Mouse (Mus musculus) cerebellum, adult 9-11 months (tissue): ENCODE results near the gene Olfr577.

Experiments used
- DNase-seq: peaks from one replicate; pipeline ENCODE4 v3.0.0; 2022

Olfr577 gene

DNA sequence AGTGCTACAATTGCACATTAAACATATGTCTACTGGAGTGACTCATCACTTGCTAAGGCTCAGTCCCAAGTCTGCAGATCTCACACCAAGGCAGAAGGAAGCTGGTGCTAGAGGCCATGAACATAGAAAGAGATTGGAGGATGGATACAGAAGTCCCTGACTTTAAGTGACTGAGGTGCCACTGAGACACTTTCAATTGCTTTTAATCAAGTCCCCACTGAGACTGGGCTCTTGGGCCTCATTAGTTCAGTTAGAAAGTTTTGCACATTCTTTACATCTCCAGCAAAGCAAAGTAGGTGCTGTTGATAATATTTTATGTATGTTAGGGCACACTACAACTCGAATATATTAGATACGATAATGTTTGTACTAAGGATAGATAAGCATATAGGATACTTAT, at the start of gene Olfr577:
Gene Olfr577 (minus strand): TSS at position 101 of the 400 bp plus-strand sequence.
- DNase-seq: no peak

DNA sequence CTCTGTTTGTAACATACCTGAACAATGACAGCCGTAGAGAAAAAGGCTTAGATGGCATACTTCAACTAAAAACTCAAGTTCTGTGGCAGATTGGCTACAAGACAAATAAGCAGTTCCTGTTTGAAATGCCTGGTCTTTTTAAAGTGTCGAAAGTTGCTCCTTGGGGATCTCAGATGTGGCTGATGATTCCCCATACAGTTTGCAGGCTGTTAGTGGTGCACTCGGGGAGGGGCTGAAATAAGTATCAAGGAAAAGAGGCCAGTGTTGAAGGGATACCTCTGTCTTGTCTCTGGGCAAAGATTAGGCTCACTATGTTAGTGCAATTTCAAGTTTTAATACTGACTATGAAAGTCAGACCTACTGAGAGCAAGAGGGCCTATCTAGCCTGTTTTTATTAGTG, 13.5 kb upstream of the Olfr577 start, which contains the start of gene Olfr578:
Gene Olfr578 (minus strand): TSS at position 101 of the 400 bp plus-strand sequence.
- no peak for DNase-seq

DNA sequence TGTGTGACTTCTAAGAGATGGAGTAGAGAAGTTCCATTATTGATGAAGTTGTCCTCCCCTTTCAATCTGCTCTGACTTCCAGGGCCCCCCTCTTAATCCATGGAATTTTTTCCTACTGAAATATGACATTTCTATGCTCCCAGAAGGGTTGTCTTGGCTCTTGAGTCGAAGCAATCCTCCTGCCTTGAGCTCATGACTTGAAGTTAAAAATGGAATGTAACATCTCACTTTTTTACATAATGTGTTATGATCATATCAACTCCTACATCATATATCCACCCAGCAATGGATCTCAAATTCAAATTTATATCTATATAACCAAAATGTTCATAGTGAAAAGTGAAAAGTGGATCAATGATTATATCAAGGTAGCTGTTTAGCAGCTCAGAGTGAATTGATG, 1.3 kb downstream of the Olfr577 start:
- no peak for DNase-seq

DNA sequence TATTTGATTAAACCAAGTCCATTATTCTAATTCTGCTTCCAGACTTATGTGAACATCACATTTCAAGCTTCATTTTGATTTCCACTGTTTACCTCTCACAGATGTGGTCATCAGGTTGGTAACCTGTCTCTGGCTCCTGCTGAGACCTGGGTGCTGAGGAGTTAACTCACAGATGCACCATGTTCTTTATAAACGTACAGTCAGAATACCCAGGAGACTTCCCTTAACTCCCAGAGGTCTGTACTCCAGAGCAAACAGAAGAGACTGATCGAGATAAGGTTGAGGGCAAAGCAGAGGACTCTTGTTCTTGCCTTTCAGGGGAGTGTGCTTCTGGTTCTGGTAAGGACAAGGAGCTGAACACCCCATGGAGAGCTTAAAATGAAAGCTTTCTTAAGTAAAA, 13.4 kb downstream of the Olfr577 start, which contains the start of gene Olfr576:
Gene Olfr576 (plus strand): TSS at position 301 of the 400 bp plus-strand sequence.
- DNase-seq: no peak

DNA sequence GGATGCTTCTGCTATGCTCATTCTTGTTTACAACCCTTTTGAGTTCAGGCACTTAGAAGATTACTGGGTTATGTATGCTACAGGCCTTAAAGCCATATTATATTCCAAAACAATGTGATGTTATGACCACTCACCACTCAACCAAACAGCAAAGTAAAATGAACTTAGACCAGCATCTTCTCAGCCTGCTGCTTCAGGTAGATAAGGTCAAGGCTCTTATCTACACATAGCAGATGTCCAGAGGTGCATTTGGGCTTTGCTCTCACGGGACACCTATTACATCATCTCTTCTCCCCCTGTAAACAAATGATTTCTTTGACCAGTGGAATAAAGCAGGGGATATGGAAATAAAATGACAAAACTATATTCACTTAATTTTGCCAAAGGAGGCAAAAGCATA, 17.1 kb downstream of the Olfr577 start, which contains the start of gene Olfr575:
Gene Olfr575 (minus strand): TSS at position 183 of the 400 bp plus-strand sequence.
- no peak for DNase-seq

DNA sequence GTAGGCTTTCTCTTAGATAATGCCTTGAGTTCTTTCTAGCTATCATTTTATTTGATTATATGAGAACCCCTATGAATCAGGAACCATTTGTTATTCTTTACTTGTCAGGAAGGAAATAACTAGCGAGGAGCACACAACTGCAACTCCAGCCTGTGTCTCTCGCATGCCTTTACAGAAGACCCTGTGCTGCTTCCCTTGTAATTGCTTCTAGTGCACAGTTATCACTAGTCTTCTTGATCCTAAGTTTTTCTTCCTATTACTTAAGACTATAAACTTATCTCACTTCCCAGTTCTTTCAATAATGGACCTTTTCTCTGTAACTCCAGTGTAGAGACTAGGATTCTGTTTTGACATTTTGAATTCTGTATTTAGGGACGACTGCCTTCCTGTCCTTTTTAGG, 17.6 kb downstream of the Olfr577 start:
- no peak for DNase-seq

DNA sequence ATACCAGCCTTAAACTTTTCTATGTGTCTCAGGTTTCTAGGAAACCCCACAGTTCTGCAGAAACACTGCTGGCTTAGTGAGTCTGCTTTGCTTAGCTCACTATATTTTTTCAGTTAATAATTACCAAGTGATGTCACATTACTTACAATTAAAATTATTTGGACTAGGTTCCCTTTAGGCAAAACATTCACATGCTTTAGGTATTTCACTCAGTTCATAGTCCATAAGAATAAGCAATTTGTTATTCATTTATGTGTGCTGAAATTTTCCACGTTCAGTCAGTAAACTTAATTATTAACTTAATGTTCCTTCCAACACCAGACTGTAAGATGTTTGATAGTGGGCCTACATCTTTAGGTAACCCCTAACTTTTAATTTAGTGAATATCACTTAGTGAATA, 25.0 kb downstream of the Olfr577 start:
- DNase-seq: no peak

DNA sequence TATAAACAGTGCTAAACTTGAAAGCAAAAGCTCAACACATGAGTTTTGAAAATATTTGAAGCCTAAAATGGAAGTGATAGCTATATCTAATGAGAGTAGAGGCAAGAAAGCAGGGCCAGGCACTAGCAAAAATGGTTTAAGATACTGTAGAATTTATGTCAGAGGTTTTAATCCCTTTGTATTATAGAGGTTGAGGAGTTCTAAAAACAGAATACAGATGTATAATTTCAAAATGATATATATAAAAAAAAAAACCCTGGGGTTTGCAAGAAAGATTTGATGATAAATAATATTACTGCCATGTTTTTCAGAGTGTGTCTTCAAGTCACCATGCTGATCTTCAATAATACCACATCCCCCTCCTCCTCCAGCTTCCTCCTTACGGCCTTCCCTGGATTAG, 27.6 kb downstream of the Olfr577 start, which contains the start of gene Olfr574:
Gene Olfr574 (plus strand): TSS at position 301 of the 400 bp plus-strand sequence.
- no peak for DNase-seq

DNA sequence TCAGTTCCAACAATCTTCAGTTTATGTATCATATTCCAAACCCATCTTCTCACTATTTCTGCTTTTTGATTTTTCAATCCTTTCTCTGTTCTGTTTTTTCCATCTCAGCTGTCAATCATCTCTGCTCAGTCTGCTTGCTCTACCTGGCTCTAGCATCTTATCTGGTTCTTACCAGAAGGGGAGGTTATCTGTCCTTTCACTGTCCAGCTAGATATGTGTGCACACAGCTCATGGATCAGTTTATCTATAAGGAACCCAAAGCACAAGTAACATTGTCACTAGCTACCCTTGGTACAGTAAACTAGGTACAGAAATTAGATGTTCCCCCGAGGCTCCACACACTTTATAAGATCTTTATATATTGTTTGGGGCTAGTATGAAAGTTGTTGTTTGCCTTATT, 32.3 kb downstream of the Olfr577 start:
- no peak for DNase-seq

DNA sequence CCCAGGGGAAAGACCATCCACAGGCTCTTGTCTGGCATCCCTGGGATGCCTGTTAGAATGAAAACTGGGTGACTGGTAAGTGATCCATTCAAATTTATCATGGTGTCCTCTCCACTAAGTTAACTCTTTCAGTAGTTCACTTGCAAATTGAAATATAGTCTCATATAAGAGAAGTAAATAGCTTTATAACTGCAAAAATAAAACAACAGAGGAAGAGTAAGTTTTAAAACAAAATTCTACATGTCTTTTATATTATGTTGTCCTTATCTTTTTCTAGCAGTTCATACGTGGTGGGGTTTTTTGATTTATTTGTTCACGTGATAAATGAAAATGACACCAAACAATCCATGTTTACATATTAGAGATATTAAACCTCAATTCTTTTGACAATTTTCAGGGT, 33.3 kb downstream of the Olfr577 start, which contains the start of gene Olfr573-ps1:
Gene Olfr573-ps1 (minus strand): TSS at position 101 of the 400 bp plus-strand sequence.
- DNase-seq: no peak

DNA sequence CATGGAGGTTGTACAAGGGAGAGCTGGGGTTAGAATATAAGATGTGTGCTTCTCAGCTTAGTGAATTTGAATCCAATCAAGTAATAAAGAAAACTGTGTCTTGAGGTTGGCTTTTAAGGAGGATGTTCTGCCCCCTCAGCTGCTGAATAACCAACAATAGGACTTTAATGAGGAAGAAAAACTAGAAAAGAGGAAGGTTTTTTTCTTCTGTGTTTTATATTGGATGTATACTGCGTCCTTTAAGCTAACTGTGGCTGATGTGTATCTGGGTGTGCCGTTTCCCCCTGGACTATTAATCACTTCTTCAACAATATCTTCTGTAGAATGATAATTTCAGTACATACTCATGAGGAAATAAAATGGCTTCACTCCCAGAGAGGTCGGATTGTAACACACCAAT, 48.6 kb downstream of the Olfr577 start:
- DNase-seq: no peak

DNA sequence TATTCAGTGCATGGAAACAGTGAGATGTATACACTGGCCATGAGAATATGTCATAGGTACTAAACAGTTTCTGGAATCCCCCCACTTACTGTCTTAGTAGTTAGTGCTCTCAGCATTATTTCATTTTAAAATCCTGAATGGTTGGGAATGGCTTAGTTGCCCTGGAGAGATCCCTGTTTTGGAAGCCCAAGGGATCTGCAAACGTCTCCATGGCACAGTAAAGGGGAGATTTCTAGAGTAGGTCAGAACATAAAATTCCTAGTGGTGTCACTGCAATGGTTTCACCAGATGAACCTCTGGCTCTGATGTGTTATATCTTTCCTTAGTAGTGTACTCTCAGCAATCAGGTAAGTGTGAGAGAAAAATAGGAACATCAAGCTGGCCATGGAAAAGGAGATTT, 51.6 kb downstream of the Olfr577 start, which contains the start of gene Olfr572:
Gene Olfr572 (plus strand): TSS at position 301 of the 400 bp plus-strand sequence.
- no peak for DNase-seq
